Mouse (Mus musculus) E14TG2a.4 (cell line): ENCODE results near the gene Faap24.

Experiments used
- CTCF ChIP-seq: conservative IDR thresholded peaks from 2 replicates; pipeline ENCODE4 v1.5.1; 2014; ENCODE audit warnings: low read length
- POU5F1 ChIP-seq: IDR thresholded peaks from 2 replicates; pipeline ENCODE4 v1.6.1; 2014; ENCODE audit warnings: low read length, borderline replicate concordance

DNA sequence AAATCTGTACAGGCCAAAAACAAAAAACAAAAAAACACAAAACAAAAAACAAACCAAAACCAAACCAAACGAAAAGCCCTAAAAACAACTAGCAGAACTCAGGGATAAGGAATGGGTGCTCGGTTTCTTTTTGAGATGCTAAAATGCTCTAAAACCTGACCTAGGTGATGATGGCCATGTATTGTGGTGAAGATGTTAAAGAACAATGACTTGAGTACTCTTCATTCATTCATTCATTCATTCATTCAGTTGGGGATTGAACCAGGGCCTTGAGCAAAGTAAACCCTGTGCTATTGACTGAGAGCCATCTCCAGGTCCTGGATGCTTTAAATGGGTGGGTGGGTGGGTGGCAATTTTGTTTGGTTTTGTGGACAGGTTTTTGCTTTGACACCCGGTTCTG, 45.5 kb downstream of the Faap24 start:
- no peak for TF ChIP-seq CTCF
- TF ChIP-seq POU5F1, result no peak
